Mouse (Mus musculus) olfactory bulb, adult 2 months (tissue): ENCODE measurements around the gene Cop1. TPM values are rescaled to one million over a fixed set of nuclear protein-coding genes. Genes with fewer than 3 reads are reported as not detected.

Experiments
- H3K27ac ChIP-seq: fragments of 200-500 bp; 2 replicates; pipeline ENCODE4 v1.5.1; 2012; ENCODE audit warnings: low read depth, low read length; ENCODE audit not compliant: insufficient read depth
- H3K4me1 ChIP-seq: fragments of 200-500 bp; 2 replicates; pipeline ENCODE4 v1.6.1; 2012; ENCODE audit warnings: low read length; ENCODE audit not compliant: control insufficient read depth, insufficient read depth
- H3K4me3 ChIP-seq: fragments of 200-500 bp; 2 replicates; pipeline ENCODE4 v1.5.1; 2012; ENCODE audit warnings: mild to moderate bottlenecking, low read depth, low read length, moderate library complexity; ENCODE audit not compliant: insufficient read depth
- CTCF ChIP-seq: fragments of 200-500 bp; IDR thresholded peaks from 2 replicates; pipeline ENCODE4 v1.5.1; 2012; ENCODE audit warnings: low read depth, mild to moderate bottlenecking, low read length, moderate library complexity; ENCODE audit not compliant: insufficient read depth
- POLR2A ChIP-seq: fragments of 200-500 bp; IDR thresholded peaks from 2 replicates; pipeline ENCODE4 v1.6.1; 2012; ENCODE audit warnings: mild to moderate bottlenecking, low read depth, low read length, moderate library complexity; ENCODE audit not compliant: insufficient read depth
- WGBS: fragments of 180-500 bp; shearing (Covaris S2); methylation state at CpG from one replicate; pipeline ENCODE4 v1.1.7; 2018; 5-methylcytosine and 5-hydroxymethylcytosine counted together
- polyA plus RNA-seq: library from polyadenylated mRNA; stranded (reverse); fragments of >200 nt; gene quantifications from 2 replicates; pipeline ENCODE4 v1.2.4, GENCODE M21; 2012; ENCODE audit warnings: low replicate concordance; ENCODE audit not compliant: missing spikeins, insufficient read depth, insufficient read length

Cop1 gene
- polyA plus RNA-seq, 1 experiment: not detected

DNA sequence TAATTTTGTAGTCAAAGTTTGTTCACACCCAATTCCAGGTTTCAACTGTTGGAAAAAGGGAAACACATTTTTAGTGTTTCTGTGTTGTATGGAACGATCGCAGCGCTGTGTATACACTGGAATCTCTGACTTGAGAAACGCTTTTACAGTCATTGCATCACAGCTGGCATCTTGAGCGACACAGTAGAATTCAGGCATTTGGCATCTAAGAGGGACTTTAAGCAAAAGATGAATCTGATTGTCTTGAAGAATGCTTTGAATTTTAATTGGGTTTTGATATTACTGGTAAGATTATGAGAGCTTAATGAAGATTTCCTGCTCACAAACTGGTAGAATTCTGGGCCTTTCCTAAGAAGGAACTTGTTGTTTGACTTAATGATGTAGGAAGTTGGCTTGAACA, 1.3 kb downstream of the Cop1 start:
- Histone ChIP-seq H3K4me3 (no peak overlapping the region), H3K27ac (no peak overlapping the region), H3K4me1 (peaks cover 4% of the 10 kb centered on the region; the same call in 1 of the 2 replicates)
- TF ChIP-seq CTCF (no peak), POLR2A (no peak)
- WGBS: 14% methylated on average over 5 of the region's 5 CpGs

DNA sequence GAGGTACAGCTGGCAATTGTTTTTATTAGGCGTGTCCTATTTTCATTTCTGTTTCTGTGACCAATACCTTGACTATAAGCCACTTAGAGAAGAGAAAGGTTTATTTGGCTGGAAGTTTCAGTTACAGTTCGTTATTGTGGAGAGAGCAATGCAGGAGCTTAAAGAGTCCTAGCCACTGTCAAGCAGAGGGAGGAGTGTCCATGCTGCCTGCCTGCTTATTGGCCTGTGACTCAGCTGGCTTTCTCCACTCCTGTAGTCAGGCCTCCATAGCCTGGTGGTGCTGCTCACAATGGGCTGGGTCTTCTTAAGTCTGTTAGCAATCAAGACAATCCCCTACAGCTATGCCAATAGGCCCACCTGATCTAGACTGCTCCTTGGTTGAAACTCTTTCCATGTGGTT, 2.4 kb downstream of the Cop1 start:
- Histone ChIP-seq H3K27ac (no peak overlapping the region), H3K4me3 (no peak overlapping the region), H3K4me1 (peaks cover 4% of the 10 kb centered on the region; the same call in 1 of the 2 replicates)
- WGBS: 68% methylated on average over 2 of the region's 2 CpGs
- TF ChIP-seq CTCF (no peak), POLR2A (no peak)

DNA sequence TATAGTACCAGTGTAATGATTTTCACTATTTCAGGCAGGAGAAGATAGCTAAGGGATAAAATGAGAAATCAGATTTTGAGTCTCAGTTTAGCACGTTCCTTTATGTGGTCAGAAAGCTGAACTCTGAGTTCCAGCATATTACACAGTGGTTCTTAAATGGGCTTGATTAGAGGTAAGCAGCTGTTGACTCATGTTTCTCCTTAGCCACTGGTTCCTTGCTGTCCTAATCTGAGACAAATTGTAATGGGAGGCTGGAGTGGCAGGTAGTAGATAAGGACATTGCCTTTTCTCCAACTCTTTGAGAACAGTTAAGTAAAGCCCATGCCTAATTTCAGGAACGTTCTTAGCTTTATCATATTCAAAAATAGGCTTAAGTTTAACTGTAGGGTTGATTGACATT, 3.6 kb downstream of the Cop1 start:
- Histone ChIP-seq H3K4me1 (peaks cover 4% of the 10 kb centered on the region; the same call in 1 of the 2 replicates), H3K4me3 (no peak overlapping the region), H3K27ac (no peak overlapping the region)
- 70% methylated on average over 2 of the region's 2 CpGs for WGBS
- TF ChIP-seq CTCF: no peak
- no peak for TF ChIP-seq POLR2A

DNA sequence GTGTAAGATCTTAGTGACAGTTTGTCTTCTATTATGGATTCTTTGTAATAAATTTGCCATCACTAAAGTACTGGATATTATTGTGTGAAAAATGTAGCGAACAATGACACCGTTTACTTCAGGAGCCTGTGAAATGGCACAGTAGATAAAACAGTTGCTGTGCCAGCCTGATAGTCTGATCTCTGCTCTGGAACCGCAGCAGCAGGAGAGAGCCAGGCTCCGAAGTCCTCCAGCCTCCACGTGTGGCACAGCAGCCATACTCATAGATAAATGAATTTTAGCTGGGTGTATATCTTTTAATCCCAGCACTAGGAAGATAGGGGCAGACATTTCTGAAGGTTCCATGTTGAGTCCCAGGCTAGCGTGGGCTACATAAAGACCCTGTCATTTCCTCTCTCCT, 6.0 kb downstream of the Cop1 start:
- H3K4me3 ChIP-seq: no peak overlapping the region
- peaks cover 4% of the 10 kb centered on the region; the same call in 1 of the 2 replicates for H3K4me1 ChIP-seq
- H3K27ac ChIP-seq: no peak overlapping the region
- WGBS: 50% methylated on average over 6 of the region's 6 CpGs
- TF ChIP-seq POLR2A (no peak), CTCF (no peak)

DNA sequence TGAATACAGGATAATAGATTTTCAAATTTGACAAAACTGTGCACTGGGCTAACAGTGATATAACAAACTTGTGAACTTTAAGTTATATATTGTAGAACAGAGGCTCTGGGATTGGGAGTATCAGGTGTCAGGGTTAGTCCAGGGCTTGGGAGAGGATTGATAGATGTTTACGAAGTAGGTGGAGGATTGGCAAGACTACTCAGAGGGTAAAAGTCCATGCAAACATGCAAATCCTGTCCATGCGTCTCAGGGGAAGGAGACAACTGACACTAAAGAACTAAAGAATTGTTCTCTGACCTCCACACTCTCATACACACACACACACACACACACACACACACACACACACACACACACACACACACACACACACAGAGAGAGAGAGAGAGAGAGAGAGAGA, 18.2 kb downstream of the Cop1 start:
- 88% methylated on average over 2 of the region's 2 CpGs for WGBS
- no peak overlapping the region for H3K27ac ChIP-seq
- no peaks in the 10 kb centered on the region for H3K4me1 ChIP-seq
- TF ChIP-seq CTCF: no peak
- TF ChIP-seq POLR2A: no peak
- H3K4me3 ChIP-seq: no peak overlapping the region

DNA sequence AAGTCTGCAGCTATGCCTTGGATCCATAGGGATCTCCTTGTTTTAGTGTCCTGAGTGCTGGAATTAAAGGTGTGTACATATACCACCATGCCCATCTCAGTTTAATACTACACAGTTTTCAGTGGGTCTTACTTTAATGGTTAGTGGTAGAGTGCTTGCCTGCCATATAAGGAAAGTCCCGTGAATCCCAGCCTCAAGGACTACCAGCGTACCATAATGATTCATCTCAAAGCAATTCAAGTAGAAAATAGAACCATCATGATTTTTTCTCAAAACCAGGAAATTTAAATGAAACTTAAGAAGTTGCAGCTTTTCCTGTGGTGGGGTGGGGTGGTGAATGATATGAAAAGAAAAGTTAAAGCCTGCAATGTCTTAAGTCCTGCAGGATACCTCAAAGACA, 21.0 kb downstream of the Cop1 start:
- TF ChIP-seq CTCF: no peak
- no peak for TF ChIP-seq POLR2A
- no peak overlapping the region for H3K27ac ChIP-seq
- H3K4me1 ChIP-seq: no peaks in the 10 kb centered on the region
- no peak overlapping the region for H3K4me3 ChIP-seq
- WGBS: 85% methylated on average over 2 of the region's 2 CpGs

DNA sequence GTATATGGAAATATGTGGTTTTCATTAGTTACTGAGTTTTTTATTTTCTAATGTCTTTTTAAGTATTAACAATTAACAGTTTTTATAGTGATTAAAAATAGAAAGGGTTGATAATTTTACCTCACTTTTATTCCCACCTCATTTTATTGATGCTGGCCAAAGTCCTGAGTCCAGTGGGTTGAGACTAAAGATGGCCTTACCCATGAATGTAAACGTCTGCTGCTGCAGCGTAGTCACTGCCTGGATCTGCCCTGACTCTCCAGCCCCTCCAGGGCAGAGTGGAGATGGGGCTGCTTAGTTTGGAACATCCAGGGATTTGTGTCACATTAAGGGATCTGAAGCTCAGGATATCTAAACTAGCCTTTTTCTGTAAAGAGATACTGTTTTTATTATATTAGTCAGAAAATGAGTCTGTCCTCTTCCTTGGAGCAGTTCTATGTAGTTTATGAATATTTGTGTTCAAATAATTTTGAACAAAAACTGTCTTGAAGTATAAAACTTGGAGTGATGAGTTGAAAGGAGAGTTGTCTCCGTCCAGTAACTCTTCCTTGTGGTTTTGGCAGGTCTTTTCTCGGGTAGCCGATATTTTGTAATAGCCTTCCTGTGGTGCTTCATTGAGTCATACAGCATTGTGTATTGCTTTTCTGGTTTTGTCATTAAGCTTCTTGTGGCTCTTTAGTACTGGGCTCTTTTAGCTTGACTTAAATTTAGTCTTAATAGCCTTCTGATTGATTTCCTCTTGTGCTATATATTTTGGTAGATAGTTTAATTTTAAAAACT, 23.0 kb downstream of the Cop1 start:
- no peaks in the 10 kb centered on the region for H3K4me1 ChIP-seq
- TF ChIP-seq CTCF: no peak
- no peak for TF ChIP-seq POLR2A
- 65% methylated on average over 5 of the region's 5 CpGs for WGBS
- no peak overlapping the region for H3K27ac ChIP-seq
- H3K4me3 ChIP-seq: no peak overlapping the region

DNA sequence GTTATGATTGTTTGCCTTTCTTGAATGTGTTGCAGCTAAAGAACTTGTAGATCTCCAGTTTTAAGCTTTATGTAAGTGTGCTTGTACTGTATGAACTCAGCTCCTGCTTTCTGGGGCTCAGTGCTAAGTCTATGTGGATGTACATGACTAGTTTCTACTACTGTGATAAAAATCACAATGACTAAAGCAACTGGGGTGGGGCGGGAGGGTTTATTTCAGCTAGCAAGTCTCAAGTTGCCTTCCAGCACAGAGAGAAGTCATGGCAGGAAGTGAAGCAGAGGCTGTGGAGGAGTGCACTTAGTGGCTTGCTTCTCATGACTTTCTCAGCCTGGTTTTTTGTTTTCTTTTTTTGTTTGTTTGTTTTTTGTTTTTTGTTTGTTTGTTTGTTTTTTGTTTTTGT, 24.4 kb downstream of the Cop1 start:
- no peak for TF ChIP-seq CTCF
- TF ChIP-seq POLR2A: no peak
- H3K4me3 ChIP-seq: no peak overlapping the region
- H3K4me1 ChIP-seq: no peaks in the 10 kb centered on the region
- H3K27ac ChIP-seq: no peak overlapping the region
- 77% methylated on average over 1 of the region's 1 CpGs for WGBS

DNA sequence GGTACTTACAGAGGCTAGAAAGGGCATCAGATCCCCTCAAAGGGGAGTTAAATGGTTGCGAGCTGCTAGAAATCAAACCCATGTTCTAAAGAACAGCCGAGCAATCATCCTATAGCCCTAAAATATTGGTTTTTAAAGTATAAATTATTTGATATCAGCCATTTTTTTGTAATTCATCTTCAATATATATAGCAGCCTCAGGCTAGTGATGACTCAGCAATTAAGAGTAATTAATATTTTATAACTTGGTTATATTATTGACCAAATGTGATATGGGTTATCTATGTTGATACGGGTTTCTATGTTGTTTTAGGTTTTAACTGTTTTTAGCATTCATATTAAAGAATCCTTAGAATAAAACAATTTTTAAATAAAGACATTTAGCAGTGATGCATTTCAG, 31.7 kb downstream of the Cop1 start:
- Histone ChIP-seq H3K27ac (no peak overlapping the region), H3K4me1 (no peaks in the 10 kb centered on the region), H3K4me3 (no peak overlapping the region)
- 97% methylated on average over 3 of the region's 3 CpGs for WGBS
- TF ChIP-seq POLR2A: no peak
- TF ChIP-seq CTCF: no peak

DNA sequence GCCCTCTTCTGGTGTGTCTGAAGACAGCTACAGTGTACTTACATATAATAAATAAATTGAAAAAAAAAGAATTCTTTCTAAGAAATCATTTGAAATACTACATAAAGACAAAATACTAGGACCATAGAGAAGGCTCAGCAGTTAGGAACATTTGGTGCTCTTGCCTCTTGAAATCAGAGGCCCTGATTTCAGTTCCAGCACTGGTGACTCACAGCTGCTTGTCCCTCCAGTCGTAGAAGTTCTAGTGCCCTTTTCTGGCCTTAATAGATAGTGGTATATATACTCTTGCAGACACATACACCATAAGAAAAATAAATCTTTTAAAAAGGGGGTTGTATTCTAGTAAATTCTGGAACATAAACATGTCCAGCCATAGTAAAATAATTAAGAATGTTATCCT, 48.0 kb downstream of the Cop1 start:
- 55% methylated on average over 1 of the region's 1 CpGs for WGBS
- TF ChIP-seq POLR2A: no peak
- no peak for TF ChIP-seq CTCF
- Histone ChIP-seq H3K4me1 (no peaks in the 10 kb centered on the region), H3K4me3 (no peak overlapping the region), H3K27ac (no peak overlapping the region)
